Mouse (Mus musculus) stomach, postnatal 0 days (tissue): ENCODE data around the gene Mrpl33.

ENCODE experiments used
- CTCF ChIP-seq: IDR thresholded peaks from 2 replicates; pipeline ENCODE4 v1.5.1; 2016; ENCODE audit warnings: antibody characterized with exemption, low read depth, mild to moderate bottlenecking, moderate library complexity
- EP300 ChIP-seq: optimal IDR thresholded peaks from 2 replicates; pipeline ENCODE3; 2016; ENCODE audit warnings: antibody characterized with exemption

- no peak for TF ChIP-seq EP300
- TF ChIP-seq CTCF, result no peak
These were observed 96.5 kb downstream of the Mrpl33 start for GRCm38 (mm10) chr5:31693191-31693590.
